Mouse (Mus musculus): ENCODE data around the gene Mpped2.

The Mpped2 gene

GRCm38 (mm10) chr2:106746211-106746610 is 53.1 kb downstream of the Mpped2 start:
- no peak for DNase-seq (ENCODE audit: low spot score)

DNA sequence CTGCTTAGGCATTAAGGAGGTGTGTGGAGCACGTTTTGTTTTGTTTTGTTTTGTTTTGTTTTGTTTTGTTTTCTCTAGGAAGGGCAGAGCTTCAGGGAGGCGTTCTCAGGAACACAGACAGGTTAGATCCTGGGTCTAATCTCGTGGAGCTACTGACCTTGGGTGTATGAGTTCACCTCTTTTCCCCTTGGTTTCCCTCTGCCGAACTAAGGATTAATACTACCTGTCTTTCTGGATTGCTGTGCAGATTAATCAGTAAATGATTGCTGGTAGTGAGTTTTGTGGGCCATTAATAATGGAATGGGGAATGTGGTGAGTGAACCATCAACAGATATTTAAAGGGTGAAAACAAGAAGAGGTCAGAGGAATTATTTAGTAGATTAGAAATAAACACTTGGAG is 53.8 kb downstream of the Mpped2 start:
- no peak for DNase-seq (ENCODE audit: low spot score)

GRCm38 (mm10) chr2:106747342-106747741 is 54.3 kb downstream of the Mpped2 start:
- DNase-seq (ENCODE audit: low spot score), result no peak

GRCm38 (mm10) chr2:106750878-106751277 is 57.8 kb downstream of the Mpped2 start:
- DNase-seq (ENCODE audit: low spot score), result no peak

DNA sequence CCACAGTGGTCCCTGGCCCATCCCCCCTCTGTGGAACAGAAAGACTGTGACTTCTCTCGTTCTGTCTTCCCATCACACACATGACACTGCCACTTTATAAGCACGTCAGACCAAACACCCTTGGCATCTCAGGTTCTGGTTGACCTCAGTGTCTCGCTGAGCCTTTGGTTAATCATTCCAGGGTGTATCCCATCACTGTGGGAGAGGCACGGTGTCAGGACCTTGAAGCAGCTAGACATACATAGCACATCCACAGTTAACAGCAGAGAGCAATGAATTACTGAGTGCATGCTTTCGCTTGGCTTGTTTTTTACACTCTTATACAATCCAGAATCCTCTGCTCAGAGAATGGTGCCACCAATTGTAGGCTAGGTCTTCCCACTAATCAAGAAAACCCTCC is 60.6 kb downstream of the Mpped2 start:
- DNase-seq (ENCODE audit: low spot score), result no peak

- DNase-seq (ENCODE audit: low spot score), result no peak
Measured at GRCm38 (mm10) chr2:106754696-106755095, 61.6 kb downstream of the Mpped2 start.

DNA sequence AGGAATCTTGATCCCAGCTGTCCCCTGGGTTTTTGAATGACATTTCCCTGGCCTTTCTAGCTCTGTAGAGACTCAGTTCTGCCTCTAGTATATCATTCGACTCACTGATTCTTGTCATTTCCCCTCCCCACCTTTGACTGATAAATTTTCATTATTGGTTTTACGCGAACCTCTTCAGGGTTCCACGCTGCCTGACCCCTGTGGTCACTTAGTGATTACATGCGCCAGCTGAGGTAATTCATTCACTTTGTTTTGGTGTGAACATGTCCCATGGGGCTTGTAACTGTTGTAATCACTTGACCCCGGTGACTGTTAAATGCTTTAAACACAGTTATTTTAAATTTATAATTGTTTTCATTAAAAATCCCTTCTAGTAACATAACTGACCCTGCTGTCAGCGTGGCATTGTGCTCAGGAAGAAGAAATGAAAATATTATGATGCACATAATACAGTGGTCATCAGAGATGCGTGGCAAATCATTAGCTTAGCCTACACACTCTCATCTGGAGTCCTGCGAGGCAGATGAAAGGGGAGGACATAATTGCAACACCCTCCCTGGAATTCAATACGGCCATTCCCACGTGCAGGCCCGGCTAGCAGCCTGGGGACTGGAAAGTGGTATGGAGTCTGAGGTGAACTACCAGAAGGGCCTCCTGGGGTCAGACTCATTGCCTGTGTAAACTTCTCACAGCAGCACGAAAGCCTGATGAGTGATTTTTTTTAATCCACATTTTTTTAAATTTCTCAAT is 63.5 kb downstream of the Mpped2 start:
- peak; percentile 29 for DNase-seq (ENCODE audit: low spot score)

DNA sequence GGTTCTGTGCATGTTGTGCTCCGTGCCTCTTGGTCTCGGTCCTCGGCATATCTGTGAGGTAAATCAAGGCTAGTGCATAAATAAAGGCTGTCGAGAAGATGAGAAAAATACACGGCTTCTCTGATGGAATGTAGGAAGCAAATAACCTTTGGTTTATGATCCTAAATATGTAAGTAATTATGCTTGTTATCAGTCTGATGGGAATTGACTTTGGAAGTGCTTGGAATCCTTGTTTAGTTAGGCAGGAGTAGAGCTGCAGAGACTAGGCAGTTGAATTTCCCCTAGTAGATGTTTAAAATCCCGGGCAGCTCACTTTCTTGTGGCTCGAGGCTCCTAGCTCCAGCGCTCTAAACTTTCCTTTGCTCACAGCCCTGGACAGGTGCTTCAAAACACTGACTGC is 69.9 kb downstream of the Mpped2 start:
- DNase-seq (ENCODE audit: low spot score), result no peak

DNA sequence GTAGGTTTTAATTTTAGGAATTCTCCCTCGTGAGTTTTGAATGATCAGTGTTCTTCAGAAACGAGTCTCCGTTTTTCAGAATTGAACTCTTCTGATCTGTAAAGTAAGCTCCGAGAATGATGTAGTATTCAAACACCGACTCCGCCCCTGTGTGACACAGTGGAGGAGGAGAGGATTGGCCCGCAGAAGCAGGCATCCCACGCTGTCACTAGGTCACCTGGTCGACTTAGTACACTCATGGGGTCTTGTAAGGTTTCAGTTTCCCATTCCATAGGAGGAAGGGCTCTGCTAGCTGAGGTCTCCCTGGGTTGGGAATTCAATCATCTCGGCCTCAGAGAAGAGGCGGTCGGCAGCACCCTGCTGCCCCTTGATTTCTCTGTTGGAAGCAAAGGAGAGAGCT is 76.2 kb downstream of the Mpped2 start:
- DNase-seq (ENCODE audit: low spot score), result no peak

GRCm38 (mm10) chr2:106772643-106773042 is 79.6 kb downstream of the Mpped2 start:
- DNase-seq (ENCODE audit: low spot score), result no peak

DNA sequence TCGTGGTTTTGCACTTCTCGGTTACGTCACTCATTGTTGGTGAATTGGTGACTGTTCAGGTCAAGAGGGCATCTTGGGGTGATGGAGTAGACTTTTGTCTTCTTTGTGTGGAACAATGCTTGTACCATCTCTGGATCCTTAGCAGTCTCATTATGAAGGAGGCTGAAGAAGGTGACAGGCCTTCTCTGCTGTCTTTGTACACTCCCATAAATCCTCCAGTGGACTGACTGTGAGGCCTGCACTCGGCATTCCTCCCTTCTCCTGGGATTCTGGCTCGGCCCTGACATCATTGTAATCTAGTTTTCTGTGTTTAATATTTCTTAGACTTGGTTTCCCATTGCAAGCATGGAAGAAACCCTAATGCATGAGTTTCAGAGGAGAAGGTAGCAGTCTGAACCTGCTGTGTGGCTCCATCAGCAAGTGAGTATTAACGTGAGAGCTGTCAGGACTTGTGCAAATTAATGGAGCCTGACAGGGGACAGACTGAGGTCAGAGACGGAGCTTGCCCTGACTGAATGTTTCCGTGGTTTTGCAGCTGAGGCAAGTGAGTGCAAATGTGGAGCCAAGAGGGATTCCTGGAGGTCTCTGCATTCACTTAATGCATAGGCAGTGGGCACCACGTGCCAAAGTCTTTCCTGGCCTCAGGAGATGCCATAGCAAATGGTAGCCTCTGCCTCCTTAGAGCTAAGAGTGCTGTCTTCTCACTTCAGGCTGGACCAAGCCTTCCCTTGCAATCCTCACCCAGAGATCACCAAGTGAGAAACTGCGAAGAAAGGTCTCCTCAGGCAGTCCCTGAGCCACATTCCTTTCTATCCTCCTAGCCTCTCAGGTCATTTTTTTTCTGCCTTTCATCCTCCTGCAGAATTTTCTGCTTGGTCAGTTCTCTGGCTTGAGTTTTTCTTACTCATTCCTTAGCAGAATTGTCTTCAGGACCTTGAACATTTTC is 81.5 kb downstream of the Mpped2 start:
- no peak for DNase-seq (ENCODE audit: low spot score)

GRCm38 (mm10) chr2:106775994-106776393 is 82.9 kb downstream of the Mpped2 start:
- DNase-seq (ENCODE audit: low spot score), result no peak

GRCm38 (mm10) chr2:106778861-106779516 is 85.9 kb downstream of the Mpped2 start:
- DNase-seq (ENCODE audit: low spot score), result no peak

DNA sequence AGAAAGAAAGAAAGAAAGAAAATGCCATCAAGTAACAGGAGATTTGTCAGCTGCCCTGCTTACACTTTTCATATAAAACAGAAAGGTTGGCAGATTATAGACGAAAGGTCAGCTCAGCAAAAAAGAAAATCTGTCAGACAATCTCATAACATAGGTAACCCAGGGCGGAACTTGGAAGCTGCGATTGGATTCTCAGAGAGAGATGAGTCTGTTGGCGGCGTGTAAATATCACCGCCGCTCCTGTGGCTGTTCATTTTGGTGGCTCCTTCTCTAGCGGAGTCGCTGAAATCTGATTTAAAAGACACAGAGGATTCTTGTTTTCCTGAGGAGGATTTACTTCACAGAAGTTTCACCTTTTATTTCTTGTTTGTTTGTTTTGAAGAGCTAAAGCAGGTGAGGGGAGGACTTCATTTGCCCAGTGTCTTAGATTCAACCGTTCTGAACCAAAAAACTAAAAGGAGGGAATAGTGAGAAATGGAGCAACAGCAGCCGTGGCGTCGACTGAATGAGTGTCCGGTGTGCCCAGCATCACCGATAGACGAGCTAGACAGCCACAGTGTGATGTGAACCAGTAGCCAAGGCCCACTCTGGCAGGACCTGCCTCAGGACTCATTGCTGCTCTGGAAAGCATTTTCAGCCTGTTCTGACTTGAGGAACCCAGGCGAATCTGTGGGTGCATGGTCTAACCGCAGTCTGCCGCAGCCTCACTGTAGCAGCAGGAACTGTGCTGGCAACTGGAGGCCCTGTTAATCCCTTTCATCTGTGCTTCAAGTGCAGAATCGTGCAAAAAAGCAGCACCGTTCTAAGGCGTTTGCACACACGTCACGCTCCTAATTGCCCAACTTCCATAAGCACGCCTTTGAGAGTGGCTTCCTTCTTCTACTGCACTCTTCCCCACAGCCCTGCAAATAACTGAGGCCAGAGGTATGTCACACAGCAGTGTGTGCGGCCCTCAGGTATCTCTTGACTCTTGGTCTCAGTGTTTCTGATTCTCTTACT is 88.4 kb downstream of the Mpped2 start:
- DNase-seq (ENCODE audit: low spot score), result no peak

GRCm38 (mm10) chr2:106783311-106783710 is 90.2 kb downstream of the Mpped2 start:
- no peak for DNase-seq (ENCODE audit: low spot score)

DNA sequence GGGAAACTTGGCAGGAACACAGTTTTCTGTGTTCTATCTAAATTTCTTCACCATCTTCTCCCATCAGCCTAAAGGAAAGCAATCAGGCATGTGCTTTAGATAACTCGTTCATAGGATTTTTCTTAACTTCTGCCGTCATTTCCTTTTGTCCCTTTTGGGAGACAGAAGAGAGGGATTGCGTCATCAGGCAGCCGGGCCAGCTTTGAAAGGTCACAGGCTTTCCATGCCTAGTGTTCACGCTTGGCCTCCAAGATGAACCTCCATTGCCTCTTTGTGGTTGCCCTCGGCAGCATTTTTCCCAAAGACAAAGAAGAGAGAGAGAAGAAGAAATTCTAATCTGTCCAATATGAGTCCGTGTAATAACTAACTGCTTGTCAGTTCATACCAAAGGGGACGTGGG is 95.0 kb downstream of the Mpped2 start:
- DNase-seq (ENCODE audit: low spot score), result peak; percentile 26

- DNase-seq (ENCODE audit: low spot score), result no peak
Measured at GRCm38 (mm10) chr2:106788573-106788972, 95.5 kb downstream of the Mpped2 start.

GRCm38 (mm10) chr2:106789694-106790328 is 96.7 kb downstream of the Mpped2 start:
- no peak for DNase-seq (ENCODE audit: low spot score)

- no peak for DNase-seq (ENCODE audit: low spot score)
Measured at GRCm38 (mm10) chr2:106790329-106790701, 97.2 kb downstream of the Mpped2 start.

DNA sequence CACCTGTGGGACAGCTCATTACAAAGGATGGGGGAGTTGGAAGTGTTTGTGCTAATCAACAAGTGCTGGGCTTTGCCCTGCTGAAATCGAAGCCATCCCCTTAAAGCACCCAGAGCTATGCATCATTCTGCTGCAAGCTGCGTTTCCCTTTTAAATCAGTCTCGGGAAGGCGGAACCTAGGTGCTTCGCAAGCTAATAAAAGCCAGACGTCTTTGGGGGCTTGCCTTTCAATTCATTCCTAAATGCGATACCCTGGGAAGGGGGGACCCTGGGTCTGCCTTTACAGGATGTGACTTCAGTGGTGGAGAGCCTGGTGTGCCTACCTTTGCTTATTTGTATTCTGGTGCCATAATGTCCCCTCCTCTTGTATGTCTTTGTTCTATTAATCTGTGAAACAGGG is 103.2 kb downstream of the Mpped2 start:
- no peak for DNase-seq (ENCODE audit: low spot score)

DNA sequence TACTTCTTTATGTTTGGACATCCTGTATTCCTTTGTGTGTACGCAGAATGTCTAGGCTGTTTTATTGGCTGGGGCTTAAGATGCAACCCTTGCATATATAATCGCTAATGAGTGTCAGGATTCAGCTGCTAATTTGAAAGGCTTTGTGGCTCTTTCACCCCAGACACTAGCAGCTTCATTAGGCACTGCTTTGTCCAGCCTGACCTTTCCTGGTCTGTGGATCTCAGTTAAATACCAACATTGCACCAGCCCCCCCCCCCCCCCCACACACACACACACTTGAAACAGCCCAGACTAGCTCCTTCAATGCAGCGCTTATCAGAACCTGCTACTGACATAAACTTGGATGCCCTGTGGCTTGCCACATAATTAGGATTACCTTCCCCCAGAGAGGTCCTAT is 104.8 kb downstream of the Mpped2 start:
- DNase-seq (ENCODE audit: low spot score), result peak; percentile 63
